Mouse (Mus musculus) left cerebral cortex, postnatal 36 days (tissue): ENCODE data around the gene Hoxb6. TPM values are rescaled to one million over a fixed set of nuclear protein-coding genes. Genes with fewer than 3 reads are reported as not detected.

Experiments used
- DNase-seq, 2 experiments: peaks; one replicate each; pipeline ENCODE4 v3.0.0; 2021 to 2022; ENCODE audit warnings: low spot score in 2 of 2, mixed read lengths in 1 of 2
- intact Hi-C: fragments of 180-260 bp; cut with DNase I; formaldehyde crosslinking; loops from one replicate; pipeline ENCODE4 v1.15.1; 2025
- total RNA-seq, 2 experiments: library from RNA; stranded (reverse); gene quantifications; 2 replicates each; pipeline ENCODE4 v1.2.3; 2021

The Hoxb6 gene
- total RNA-seq, 2 experiments from 2014 or later, result not detected

DNA sequence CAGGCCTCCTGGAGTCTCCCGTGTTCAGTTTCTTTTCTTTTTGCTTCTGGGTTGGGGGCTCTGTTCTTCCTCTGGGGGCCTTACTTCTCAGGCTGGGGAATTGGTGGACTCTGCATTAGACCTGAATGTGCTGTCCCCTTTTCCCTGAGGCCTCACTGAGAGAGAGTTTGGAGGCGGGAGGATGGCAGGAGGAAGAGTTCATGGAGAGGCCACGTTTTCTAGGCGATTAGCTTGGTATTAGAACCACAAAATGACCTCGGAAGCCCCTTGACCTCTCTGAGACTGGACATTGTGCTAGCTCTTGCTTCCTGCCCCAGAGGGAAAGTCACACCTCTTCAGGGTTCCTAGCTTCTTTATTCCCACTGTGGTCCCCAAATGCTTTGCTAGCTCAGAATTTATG is 31.8 kb downstream of the Hoxb6 start:
- intact Hi-C loops, result no loop called here

DNA sequence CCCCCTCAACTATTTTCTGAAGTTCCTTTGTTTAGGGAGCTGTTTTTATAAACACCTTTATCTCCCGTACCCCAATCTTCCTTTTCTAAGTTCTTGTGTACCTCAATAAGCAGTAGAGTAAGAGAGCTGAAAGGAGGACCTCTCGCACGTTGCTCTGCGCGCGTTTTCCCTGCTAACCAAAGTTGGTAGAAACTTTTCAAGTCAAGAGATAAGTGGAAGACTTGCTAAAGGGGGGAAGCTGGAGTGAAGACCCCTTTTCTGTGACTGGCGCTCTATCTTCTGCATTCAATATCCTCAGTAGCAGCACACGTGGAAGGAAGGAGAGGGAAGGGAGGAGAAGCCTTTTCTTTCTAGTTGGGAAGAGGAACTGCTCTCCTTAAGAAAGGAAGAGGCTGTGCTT is 32.7 kb downstream of the Hoxb6 start:
- intact Hi-C loops, result no loop called here
- no peak for DNase-seq

More for the DNA sequence above, 31.8 kb downstream of the Hoxb6 start:
- no peak for DNase-seq

DNA sequence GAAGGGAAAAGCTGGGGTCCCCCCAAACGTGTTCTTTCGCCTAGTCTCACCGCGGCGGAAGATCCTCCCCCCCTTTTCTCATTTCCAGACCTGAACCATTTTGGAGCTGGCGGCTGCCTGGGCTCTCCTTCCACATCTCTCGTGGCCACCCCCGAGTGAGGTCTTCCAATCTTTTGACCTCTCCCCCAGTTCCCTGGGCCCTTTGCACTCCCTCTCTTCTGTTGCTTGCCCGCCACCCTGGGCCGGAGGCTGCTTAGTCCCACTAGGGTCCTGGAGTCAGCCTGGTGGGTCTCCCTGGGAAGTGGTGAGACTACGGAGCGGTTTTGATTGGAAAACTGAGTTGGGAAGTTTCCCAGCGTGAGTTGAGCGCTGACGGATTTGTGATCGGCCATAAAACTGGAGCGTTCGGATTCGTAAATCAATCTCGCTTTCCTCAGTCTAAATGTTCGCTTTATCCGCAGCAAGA is 33.5 kb downstream of the Hoxb6 start:
- intact Hi-C loops, result no loop called here
- no peak for DNase-seq

DNA sequence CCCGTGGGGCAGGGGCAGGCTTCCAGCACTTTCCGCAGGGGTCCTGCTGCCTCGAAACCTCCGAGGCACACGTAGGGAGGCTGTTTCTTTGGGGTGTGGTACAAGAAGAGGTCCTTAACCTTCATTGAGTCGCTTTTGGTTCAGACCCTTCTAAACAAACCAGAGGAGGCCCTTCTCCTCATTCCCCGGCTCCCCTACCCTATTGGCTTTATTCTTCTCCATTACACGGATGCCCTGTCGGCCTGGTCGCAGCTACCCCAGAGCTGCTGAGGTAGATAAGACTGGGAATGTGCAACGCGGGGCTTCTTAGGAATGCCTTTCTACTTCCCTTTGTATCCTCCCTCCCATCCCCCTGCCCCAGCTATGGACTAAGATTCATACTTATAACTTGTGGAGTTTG is 34.4 kb downstream of the Hoxb6 start:
- intact Hi-C loops, result no loop called here
- no peak for DNase-seq

DNA sequence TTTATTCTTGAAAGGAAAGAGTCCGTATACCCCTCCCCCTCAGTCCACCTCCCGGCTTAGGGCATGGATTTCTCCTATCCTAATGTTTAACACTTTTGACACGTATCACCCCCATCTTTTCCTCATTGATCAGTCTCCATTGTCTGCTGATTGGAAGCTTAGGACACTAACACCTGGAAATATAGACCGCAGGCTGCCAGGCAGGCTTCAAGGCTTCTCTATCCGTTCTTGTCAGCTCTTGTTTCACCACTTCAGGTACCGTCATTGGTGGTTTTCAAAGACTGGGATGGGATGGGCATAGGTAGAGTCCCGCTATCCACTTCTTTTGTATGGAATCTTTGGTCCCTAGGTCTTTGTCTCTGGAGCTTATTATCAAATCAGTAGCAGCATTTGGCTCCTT is 34.8 kb downstream of the Hoxb6 start:
- DNase-seq, result no peak
- intact Hi-C loops, result no loop called here

DNA sequence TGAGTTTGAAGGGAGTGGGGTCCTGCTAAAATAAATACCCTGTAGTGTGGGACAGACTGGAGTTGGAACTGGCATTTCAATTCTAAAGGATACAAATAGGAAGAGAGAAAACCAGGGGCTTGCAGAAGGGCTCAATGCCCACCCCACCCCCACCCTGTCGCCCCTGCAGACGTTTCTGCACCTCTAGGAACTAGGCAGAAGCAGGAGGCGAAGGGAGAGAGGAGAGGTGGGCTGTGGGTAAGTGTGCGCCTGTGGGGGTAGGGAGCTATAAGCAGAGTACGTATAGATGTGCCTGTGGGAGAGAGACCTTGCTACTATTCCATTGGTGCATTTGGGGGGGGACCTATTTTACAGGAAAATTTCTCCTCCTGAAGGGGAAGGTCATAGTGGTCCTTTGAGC is 35.5 kb downstream of the Hoxb6 start:
- no peak for DNase-seq
- intact Hi-C loops, result no loop called here

DNA sequence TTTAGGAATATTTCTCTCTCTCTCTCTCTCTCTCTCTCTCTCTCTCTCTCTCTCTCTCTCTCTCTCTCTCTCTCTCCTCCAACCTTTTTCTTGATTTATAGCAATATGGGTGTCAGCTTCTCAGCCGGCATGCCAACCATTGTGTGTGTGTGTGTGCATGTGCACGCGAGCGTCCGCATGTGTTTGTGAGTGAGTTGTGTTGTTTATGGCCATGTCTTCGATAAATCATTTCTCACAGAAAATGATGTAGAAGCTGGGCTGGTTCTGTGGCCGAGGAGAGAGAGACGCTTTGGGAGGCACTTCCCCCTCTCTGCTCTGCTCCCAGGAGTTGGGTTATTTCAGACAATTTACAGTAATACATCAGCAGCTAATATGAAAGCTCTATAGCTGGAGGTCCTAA is 36.3 kb downstream of the Hoxb6 start:
- DNase-seq, result no peak
- intact Hi-C loops, result no loop called here

DNA sequence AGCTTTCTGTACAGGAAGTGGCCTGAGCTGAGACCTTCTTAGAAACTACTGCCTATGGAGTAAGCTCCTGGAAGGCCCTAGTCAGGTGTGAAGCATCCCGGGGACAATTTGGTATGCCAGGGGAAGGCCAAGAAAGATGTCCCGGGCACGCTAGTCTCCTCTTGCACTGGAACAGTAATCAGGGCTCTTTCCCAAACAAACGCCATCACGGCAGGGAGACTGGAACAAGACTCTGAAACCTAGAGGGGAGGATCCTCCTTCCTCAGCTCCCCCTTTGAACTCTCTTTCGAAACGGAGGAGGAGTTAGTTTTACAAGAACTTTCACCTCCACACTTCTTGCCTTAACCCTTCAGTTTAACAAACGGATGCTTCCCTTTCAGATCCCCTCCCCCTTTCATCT is 39.8 kb downstream of the Hoxb6 start:
- intact Hi-C loops, result no loop called here
- DNase-seq, result no peak

DNA sequence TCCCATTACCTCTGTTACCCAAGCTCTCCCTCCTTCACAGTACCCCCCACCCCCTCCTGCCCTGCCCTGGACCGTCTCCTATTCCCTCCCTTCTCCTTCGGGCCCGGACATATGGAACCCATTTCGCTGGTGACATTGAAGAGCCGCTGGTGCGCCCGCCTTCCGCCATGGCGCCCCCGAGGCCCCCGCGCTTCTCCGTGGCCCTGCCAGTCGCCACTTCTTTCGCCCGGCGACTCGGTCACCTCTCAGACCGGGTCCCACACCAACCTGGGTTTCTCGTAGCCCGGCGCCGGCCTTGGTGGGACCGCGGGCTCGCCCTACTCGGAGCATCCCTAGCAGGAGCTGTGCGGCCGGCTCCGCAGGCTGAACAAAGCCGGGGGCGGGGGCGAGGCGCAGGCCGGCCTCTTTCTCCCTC is 40.3 kb downstream of the Hoxb6 start:
- no peak for DNase-seq
- intact Hi-C loops, result no loop called here

DNA sequence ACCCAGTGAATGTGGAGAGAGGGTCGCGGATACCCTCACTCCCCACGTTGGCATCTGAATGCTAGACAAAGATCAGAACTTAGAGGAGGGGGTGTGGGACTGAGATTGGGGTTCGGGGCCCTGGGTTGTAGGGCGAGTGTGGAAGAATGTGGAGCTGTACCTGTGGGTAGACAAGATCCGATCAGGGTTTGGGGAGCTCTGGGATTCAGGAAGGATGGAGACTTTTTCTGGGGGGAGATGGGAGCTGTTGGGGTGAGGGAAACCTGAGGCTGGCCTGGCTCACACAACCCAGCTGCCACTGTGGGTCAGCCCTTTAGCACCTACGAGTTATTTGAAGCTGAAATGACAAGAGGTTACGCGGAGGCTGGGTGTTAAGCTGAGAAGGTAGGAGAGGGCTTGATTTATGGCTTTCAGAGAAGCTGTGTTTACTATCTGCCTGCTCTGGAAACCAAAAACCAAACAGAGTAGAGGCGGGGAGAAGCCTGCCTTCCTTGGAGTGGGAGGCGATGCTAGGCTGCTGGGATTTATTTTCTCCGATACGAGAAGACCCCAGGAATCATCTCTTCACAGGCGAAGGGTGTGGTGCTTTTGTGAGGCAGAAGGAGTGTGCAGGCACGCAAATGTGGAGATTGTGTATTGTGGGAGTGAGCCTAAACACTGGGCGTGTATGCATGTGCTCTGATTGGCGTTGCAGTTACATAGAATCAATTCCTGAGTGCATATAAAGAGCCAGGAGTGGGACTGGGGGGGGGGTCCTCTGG is 41.1 kb downstream of the Hoxb6 start:
- no peak for DNase-seq
- intact Hi-C loops, result no loop called here

DNA sequence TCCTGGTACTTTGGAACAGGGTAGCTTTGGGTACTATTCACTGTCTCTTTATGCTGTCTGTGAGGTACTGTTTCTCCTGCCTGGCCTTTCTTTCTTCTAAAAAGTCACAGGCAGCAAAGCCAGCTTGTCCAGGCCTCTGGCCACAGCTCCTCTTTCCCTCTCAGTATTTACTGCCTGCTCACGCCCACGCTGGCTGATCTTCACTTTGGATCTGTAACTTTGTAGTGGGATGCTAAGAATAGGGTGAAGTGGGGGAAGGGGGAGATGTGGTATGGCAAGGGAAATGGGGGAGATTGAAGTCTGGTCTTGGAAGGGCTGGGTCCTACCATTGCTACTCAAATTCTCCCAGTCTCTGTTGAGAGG is 41.7 kb downstream of the Hoxb6 start:
- DNase-seq, result no peak
- intact Hi-C loops, result no loop called here

DNA sequence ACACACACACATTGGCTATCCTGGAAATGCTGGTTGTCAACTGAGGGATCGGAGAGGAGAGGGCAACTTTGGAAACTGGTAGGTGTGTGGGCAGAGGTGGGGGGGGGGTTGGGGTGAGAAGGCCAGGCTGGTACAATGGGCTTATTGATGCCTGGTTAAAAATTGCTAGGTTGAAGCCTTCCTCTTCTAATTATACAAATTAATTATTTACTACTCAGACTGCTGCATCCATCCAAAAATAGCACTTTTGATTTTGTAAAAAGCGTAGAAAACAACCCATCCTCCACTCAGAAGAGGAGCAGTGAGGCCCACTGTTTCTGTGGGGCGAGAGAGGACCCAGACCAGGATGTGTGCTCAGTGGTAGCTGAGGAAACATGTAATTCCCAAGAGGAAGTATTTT is 42.7 kb downstream of the Hoxb6 start:
- DNase-seq, result no peak
- intact Hi-C loops, result no loop called here

DNA sequence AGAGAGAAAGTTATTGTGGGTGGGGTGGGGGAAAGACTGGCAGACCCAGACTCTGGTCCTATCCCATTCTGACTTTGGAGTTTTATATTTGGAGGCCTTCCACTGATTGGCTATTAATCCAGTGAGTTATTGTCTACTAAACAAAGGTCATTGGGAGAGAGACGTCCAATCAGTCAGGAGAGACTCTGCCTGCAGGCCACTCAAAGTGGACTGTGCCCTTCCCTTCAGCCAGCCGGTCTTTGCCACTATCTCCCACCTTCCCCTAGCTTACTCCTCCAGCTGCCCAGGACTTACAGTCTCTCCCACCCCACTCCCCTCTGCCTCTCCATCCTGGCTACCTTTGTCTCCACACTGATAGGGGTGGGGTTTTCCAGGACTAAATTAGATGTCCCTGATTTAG is 44.3 kb downstream of the Hoxb6 start:
- intact Hi-C loops, result no loop called here
- DNase-seq, result no peak

DNA sequence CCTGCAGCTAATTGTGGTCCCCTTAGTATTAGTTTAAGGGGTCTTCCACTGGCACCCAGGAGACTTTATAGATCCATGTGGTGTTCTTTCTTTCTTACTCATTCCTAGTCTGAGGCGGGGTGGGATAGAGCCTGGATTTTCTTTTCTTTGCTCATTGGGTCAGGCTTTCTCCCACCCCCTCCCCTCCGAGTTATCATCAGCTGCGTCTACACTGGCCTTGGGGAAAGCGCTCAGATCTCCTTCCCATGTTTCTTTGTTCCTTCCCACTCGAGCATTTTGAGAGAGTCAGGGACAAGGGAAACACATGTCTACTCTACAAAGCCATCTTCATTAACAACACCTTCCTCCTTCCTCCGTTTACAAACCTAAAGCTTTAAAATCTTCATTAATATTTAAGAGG is 44.8 kb downstream of the Hoxb6 start:
- DNase-seq, result no peak
- intact Hi-C loops, result no loop called here

DNA sequence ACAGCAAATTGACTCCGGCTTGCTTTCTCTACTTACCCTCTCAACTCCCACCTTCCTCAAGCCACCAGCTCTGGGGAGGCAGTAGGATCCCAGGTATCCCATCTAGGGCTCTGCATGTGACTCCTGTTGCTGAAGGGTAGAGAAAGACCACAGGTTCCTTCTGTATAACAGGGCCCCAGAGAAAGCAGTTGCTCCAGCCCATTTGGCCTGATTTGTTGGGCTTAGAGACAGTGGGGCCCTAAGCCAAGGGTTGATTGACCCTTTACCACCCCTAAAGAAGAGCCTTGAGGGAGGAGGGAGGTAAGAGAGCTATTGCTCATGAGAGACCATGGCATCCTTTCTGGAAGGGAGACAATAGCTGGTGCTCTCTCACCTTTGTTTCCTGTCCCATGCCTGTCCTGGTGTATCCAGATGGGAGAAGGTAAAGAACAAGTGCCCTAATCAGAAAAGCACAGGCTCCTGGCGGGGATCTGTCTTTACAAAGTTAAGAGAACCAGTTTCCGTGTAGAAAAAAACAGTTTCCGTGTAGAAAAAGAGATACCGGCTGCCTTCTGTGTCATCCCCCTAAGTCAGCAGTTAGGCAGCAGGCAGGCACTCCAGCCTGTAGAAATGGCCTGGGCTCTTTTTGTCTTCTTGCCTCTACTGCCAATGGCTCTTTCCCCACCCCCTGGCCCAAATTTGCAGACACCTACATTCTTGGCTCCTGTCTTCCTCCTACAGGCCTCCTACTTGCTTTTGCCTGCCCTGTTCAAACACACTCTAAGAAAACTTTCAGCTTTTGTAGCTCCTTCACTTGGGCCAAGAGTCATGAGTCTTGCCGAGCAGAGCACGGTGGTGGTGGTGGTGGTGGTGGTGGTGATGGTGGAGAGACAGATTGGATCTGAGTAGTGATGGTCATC is 46.9 kb downstream of the Hoxb6 start:
- intact Hi-C loops, result no loop called here
- DNase-seq, result no peak

DNA sequence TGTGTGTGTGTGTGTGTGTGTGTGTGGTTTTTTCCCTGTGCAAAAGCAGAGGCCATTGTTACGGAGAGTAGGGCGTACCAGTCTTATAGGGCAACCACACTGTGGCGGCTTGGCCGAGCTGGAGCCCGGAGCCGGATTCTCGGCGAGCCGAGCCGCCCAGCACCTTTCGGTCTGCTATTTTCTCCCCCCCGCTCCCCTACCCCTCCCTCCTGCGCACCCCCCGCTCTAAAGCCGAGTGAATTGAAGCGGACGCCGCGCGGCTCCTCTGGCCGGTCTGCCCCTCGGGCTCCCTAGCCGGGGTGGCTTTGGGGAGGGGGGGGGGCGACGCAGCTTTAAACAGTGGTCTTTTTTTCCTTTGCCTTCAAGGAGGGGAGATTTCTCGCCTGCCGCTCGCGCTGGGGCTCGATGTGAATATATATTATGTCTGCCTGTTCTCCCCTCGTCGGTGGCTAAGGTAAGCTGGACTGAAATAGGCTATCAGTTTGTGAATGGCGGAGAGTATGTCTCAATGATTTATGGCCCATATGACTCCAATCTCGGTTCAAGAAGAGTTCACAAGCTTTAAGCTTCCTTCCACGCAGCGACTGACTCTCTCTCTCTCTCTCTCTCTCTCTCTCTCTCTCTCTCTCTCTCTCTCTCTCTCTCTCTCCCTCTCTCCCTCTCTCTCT is 48.6 kb downstream of the Hoxb6 start:
- intact Hi-C loops, result no loop called here
- DNase-seq, result no peak

DNA sequence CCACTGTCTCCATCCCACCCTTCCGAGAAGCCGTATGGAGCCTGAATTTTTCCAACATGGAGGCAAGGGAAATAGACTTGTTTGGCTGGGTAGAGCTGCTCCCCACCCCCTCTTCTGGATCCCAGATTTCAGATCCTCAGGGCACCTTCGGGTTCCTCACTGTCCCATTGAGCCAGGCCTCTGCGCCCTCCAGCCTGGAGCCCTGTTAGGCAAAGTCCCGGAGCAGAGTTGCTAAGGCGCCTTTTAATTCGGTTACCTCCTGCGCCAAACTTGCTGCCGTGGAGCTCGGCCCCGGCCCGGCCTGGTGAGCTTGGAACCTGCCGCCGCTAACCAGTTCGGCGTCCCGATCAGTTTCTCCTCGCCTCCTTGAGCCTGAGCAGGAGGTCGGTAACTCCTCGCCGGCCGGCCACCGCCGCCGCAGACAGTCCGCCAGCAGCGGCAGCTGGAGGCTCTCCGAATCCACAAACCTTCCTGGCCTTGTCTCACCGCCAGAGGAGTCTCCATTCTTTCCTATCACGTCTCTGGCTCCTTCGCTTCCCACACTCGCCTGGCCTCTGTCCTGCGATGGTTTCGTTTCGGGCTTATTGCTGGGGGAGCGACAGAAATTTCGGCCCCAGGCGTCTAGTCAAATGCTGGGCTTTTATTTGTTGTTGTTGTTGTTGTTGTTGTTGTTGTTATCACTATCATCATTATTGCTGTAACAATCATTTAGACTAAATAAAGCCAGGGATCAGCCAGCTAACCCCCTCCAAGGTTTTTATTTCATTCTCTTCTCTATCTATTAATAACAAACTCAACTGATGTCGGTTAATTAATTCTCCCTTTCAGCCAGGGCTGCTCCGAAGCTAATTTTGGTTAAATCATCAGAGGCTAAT is 49.7 kb downstream of the Hoxb6 start:
- intact Hi-C loops, result no loop called here
- DNase-seq, result no peak

DNA sequence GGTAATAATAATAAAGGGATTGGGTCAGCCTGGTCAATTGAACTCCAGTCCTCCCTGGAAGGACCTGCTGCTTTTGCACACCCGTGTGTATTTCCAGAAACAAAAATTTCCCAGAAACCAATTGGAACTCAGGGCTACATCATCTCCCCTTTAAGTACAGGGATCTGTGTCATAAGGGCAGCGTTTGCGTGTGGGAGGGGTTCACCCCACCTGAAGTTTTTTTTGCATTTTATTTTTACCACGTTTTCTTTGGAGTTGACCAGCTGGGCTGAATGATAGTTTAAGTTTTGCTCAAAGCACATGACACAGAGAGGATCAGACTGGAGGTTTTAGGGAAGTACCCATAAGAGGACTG is 50.3 kb downstream of the Hoxb6 start:
- intact Hi-C loops, result no loop called here
- no peak for DNase-seq

DNA sequence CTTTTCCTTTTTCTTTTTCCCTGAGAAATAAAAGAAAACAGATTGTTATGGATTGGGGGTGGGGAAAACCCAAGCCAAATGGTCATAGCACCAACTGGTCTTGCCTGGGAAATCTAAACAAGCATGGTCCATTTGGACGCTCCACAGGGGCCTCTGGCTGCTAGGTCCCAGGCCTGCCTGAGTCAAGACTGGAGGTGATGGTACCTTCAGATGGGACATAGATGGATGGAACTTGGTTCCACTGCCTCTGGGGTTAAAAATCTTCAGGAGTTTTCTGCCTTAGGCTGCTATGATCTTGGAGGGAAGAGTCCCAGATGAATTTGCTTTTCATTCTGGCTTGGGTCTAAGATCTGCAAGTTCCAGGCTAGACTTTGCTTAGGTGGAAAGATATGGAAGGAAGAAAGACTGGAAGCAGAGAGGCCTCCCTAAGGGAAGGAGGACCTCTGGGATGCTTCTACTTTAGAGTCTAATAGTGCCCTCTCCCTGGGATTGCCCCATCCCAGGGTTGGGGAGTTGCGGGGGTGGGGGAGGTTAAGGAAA is 51.0 kb downstream of the Hoxb6 start:
- intact Hi-C loops, result no loop called here
- DNase-seq, result no peak
